Mouse (Mus musculus): ENCODE measurements around the gene Fam32a. TPM values are rescaled to one million over a fixed set of nuclear protein-coding genes. Genes with fewer than 3 reads are reported as not detected.

Fam32a gene
- polyA plus RNA-seq (2015; fragmentation: Nextera tagmentation; extraction: Ambion mirVana) = 53.8 and 57.4 TPM in 2 replicates

DNA sequence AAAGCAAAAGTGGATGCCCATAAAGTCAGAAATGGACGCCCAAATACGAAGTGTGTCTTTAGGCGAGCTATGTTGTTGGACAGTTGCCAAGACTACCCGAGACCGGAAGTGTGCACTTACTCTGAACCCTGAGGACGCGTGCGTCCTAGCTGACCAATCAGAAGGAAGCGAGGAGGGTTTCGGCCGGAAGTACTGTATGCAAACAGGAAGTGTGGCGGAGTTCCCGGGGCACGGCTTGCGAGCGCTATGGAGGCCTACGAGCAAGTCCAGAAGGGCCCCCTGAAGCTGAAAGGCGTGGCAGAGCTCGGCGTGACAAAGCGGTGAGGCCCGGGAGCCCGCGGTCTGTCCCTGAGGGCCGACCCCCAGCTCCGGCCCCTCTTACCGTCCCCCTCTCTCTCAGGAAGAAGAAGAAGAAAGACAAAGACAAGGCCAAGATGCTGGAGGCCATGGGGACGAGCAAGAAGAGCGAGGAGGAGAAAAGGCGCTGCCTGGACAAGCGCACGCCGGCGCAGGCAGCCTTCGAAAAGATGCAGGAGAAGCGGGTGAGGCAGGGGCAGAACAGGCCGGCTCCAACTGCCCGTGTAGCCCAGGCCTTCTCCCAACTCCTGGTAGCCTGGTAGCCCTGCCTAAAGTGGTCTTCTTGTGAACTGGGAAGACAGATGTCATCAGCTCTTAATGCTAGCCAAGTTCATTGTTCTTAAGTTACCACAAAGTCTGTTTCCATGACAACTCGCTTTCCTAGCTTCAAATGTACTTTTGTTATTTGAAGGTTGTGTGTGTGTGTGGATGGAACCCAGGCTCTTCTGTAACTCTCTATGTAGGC lies at the start of gene Fam32a:
Fam32a (plus strand) TSS at position 190 of the 823 bp plus-strand sequence.
- Histone ChIP-seq H3K4me1 (replicated peaks; ENCODE audit: control insufficient read depth, insufficient read depth) (no peaks in the 10 kb centered on the region; the same call in 1 of the 2 replicates), H3K9ac (ENCODE audit: low read length) (peak within 1 kb of the TSS; percentile 74)
- 13% methylated on average over 39 of the region's 39 CpGs for WGBS

DNA sequence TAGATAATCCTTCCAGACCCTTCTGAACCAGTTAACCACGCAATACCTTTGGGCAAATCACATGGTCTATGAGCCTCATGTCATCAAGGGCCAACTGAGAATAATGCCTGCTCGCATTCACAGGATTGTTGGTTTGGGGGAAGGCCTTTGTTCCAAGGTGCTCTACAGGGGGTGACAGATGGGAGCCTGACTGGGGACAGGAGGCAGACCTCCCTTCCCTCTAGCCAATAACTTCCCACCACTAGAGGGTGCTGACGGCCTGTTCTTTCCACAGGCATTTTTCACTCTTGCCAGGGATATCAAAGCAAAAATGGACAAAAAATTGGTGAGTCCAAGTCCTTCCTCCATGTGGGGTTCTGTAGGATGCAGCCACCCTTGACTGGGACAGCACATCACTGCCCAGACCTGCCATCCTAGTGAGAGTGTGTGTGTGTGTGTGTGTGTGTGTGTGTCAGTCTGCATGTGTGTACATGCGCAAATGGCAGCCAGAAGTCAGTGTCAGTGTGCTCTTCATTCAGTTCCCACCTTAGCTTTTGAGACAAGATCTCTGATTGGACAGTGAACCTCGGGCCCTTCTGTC lies 42.1 kb upstream of the Fam32a start:
- no peaks in the 10 kb centered on the region for H3K9me3 ChIP-seq (ENCODE audit: control insufficient read depth, low read length)
- no peak overlapping the region for H3K4me2 ChIP-seq (replicated peaks; ENCODE audit: low read depth)
- H3K4me3 ChIP-seq (ENCODE audit: low read depth, low read length) = no peak overlapping the region
- DNase-seq (ENCODE audit: low spot score) = peak; percentile 76
- H3K36me3 ChIP-seq (ENCODE audit: control insufficient read depth, insufficient read depth, low read length) = peaks cover 45% of the 10 kb centered on the region
- ATAC-seq (ENCODE audit: low FRiP score, low TSS enrichment) = peak; percentile 9; the same call in 1 of the 2 replicates
- H3K9ac ChIP-seq (ENCODE audit: low read length) = no peak overlapping the region
- no peaks in the 10 kb centered on the region for H3K27me3 ChIP-seq (ENCODE audit: control insufficient read depth, insufficient read depth, low read length)
- no peaks in the 10 kb centered on the region for H3K4me1 ChIP-seq (replicated peaks; ENCODE audit: control insufficient read depth, insufficient read depth)
- H3K27ac ChIP-seq (replicated peaks) = no peak overlapping the region
- TF ChIP-seq CTCF (IDR thresholded peaks at IDR 0.05; ENCODE audit: low read depth) (peak; percentile 94), EP300 (optimal IDR thresholded peaks at IDR 0.05) (no peak)
- 65% methylated on average over 5 of the region's 5 CpGs for WGBS

More for the DNA sequence above, at the start of gene Fam32a:
- Histone ChIP-seq H3K4me2 (replicated peaks; ENCODE audit: low read depth) (peak within 1 kb of the TSS; percentile 65), H3K36me3 (ENCODE audit: control insufficient read depth, insufficient read depth, low read length) (peaks cover 14% of the 10 kb centered on the region), H3K9me3 (ENCODE audit: control insufficient read depth, low read length) (no peaks in the 10 kb centered on the region), H3K4me3 (ENCODE audit: low read depth, low read length) (peak within 1 kb of the TSS; percentile 72), H3K27me3 (ENCODE audit: control insufficient read depth, insufficient read depth, low read length) (no peaks in the 10 kb centered on the region), H3K27ac (replicated peaks) (peak within 1 kb of the TSS; percentile 88)
- no peak for TF ChIP-seq EP300 (optimal IDR thresholded peaks at IDR 0.05)
- no peak for TF ChIP-seq CTCF (IDR thresholded peaks at IDR 0.05; ENCODE audit: low read depth)
- peak; percentile 92 for DNase-seq (ENCODE audit: low spot score)
- peak; percentile 98 for ATAC-seq (ENCODE audit: low FRiP score, low TSS enrichment)

DNA sequence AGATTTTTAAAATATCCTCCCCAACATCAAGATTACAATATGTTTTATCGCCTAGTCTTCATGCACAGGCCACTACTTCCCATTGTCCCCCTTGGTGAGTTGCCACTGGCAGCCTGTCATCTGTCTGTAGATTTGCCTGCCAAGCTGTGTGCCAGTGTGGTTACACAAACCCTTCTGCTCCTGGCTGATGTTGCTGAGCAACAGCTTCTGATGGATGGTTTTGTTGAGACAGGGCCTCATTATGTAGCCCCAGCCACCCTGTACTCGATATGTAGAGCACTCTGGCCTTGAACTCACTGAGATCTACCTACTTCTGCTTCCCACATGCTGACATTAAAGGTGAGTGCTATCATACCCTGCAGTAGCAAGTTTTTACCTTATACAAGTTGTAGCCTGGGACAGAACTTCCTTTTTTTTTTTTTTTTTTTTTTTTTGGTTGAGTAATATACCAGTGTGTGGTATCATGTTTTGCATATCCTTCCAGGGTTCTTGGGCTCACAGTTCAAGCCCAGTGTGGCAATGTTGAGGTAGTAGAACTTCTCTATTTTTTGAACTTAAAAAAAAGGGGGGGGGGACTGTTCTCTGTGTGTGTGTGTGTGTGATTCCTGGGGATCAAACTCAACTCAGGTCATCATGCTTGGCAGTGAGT lies 35.9 kb upstream of the Fam32a start:
- Histone ChIP-seq H3K4me3 (ENCODE audit: low read depth, low read length) (no peak overlapping the region), H3K4me2 (replicated peaks; ENCODE audit: low read depth) (no peak overlapping the region), H3K27me3 (ENCODE audit: control insufficient read depth, insufficient read depth, low read length) (no peaks in the 10 kb centered on the region), H3K36me3 (ENCODE audit: control insufficient read depth, insufficient read depth, low read length) (peaks cover 10% of the 10 kb centered on the region), H3K9ac (ENCODE audit: low read length) (no peak overlapping the region), H3K9me3 (ENCODE audit: control insufficient read depth, low read length) (no peaks in the 10 kb centered on the region), H3K27ac (replicated peaks) (no peak overlapping the region), H3K4me1 (replicated peaks; ENCODE audit: control insufficient read depth, insufficient read depth) (no peaks in the 10 kb centered on the region)
- ATAC-seq (ENCODE audit: low FRiP score, low TSS enrichment) = no peak
- TF ChIP-seq EP300 (optimal IDR thresholded peaks at IDR 0.05) (no peak), CTCF (IDR thresholded peaks at IDR 0.05; ENCODE audit: low read depth) (no peak)
- WGBS = 72% methylated on average over 2 of the region's 2 CpGs
- no peak for DNase-seq (ENCODE audit: low spot score)

DNA sequence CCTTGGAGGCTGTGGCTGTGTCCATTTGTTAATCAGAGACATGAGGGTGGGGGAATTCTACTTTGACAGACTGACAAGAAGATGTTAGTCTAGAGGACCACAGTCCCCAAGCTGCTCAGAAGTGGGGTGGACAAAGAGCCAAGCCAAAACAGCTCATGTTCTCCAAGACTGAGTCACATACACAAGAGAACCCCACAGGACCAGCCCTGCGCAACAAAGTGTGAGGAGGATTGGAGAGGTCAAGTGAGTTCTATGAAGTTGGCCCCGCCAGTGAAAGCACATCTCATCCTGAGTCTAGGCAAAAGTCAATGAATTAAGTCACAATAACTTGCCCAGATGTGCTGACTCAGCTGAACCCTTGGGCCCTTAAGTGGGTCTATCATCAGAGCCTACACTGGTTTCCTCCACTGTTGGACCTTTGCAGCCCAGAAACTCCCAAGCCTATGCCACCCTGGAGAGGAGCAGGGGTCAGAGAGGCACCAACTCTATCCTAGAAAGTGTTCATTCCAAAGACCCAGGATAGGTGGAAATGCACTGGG lies 31.7 kb upstream of the Fam32a start:
- Histone ChIP-seq H3K9ac (ENCODE audit: low read length) (no peak overlapping the region), H3K4me1 (replicated peaks; ENCODE audit: control insufficient read depth, insufficient read depth) (no peaks in the 10 kb centered on the region), H3K36me3 (ENCODE audit: control insufficient read depth, insufficient read depth, low read length) (no peaks in the 10 kb centered on the region), H3K27ac (replicated peaks) (no peak overlapping the region), H3K27me3 (ENCODE audit: control insufficient read depth, insufficient read depth, low read length) (no peaks in the 10 kb centered on the region), H3K4me3 (ENCODE audit: low read depth, low read length) (no peak overlapping the region), H3K4me2 (replicated peaks; ENCODE audit: low read depth) (no peak overlapping the region), H3K9me3 (ENCODE audit: control insufficient read depth, low read length) (no peaks in the 10 kb centered on the region)
- TF ChIP-seq EP300 (optimal IDR thresholded peaks at IDR 0.05) (no peak), CTCF (IDR thresholded peaks at IDR 0.05; ENCODE audit: low read depth) (no peak)
- WGBS = 94% methylated on average over 2 of the region's 2 CpGs
- ATAC-seq (ENCODE audit: low FRiP score, low TSS enrichment) (no peak), DNase-seq (ENCODE audit: low spot score) (no peak)

DNA sequence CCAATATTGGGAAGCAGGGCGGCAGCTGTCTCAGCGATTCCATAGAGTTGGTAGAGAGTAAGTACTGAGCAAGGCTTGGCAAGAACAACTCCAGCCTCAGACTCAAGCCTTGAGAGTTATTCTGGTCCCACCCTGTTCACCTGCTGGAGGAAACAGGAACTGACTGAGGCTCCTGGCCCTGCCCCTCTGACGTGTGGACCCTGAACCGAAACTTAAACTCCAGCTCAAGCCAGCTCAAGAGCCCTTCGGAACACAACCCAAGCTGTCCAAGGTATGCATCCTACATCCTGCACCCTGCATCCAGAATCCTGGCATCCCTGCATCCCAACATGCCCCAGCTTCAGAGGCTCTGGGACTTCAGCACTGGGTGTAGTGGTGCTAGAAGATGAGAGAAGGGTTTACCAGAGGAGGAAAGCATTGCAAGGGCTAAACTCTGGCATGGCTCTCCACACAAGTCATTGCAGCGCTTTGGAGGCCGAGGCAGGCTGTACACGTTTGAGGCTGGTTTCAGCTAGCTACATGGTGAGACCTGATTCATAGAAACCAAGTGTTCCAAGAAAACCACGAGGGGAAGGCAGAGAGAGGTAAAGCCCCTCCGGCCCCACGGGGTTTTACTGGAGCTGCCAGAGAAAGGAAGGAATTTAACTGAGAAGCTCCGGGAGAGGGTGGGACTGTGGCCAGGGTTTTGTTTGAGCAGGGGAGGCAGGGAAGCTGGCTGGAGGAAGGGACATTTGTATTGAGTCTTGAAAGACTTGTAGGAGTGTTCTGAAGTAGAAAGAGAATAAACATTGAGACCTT lies 29.9 kb upstream of the Fam32a start, which contains the start of gene Hsh2d:
Hsh2d (plus strand) TSS at position 222 of the 798 bp plus-strand sequence.
- 50% methylated on average over 12 of the region's 12 CpGs for WGBS
- DNase-seq (ENCODE audit: low spot score) (peak; percentile 85), ATAC-seq (ENCODE audit: low FRiP score, low TSS enrichment) (peak; percentile 91)
- peak within 1 kb of the TSS; percentile 27; the same call in 1 of the 2 replicates for H3K9ac ChIP-seq (ENCODE audit: low read length)
- peak within 1 kb of the TSS; percentile 86 for H3K27ac ChIP-seq (replicated peaks)
- no peaks in the 10 kb centered on the region for H3K27me3 ChIP-seq (ENCODE audit: control insufficient read depth, insufficient read depth, low read length)
- H3K4me3 ChIP-seq (ENCODE audit: low read depth, low read length) = peak within 1 kb of the TSS; percentile 10; the same call in 1 of the 2 replicates
- H3K36me3 ChIP-seq (ENCODE audit: control insufficient read depth, insufficient read depth, low read length) = no peaks in the 10 kb centered on the region
- H3K9me3 ChIP-seq (ENCODE audit: control insufficient read depth, low read length) = no peaks in the 10 kb centered on the region
- TF ChIP-seq EP300 (optimal IDR thresholded peaks at IDR 0.05) (no peak), CTCF (IDR thresholded peaks at IDR 0.05; ENCODE audit: low read depth) (peak; percentile 59)
- H3K4me1 ChIP-seq (replicated peaks; ENCODE audit: control insufficient read depth, insufficient read depth) = no peaks in the 10 kb centered on the region
- no peak within 1 kb of the TSS; the same call in 1 of the 2 replicates for H3K4me2 ChIP-seq (replicated peaks; ENCODE audit: low read depth)

All from stomach, postnatal 0 days (tissue).